In genomic region chr1:135820071-135820470, GRCm38 (mm10) we compare ENCODE assay signal across 17 mouse cellular contexts. TPM values are rescaled to one million over a fixed set of nuclear protein-coding genes. Genes with fewer than 3 reads are reported as not detected.
DNase-seq lines count a peak whose midpoint lies in the region; ATAC-seq and TF ChIP-seq lines count a peak whose summit lies in the region.
"Had no signal": no experiment of that assay in that cellular context is flagged by ENCODE, and none has a peak within 500 bp of the region (broad histone marks: within the 10 kb centered on the region; RNA-seq: fewer than 3 reads in every experiment).

No protein-coding gene starts in this region.

- TF ChIP-seq CTCF in kidney, adult 2 months (conservative IDR thresholded peaks at IDR 0.05; ENCODE audit: insufficient read depth, insufficient read length, low read depth, low read length), result no peak
- TF ChIP-seq CTCF in small intestine, adult 2 months (IDR thresholded peaks at IDR 0.05; ENCODE audit: extremely low read depth, insufficient read length, insufficient replicate concordance, low read depth, low read length), result no peak

- DNase-seq in hindbrain, embryonic 10.5 days (ENCODE audit: low spot score), result no peak
- peak; percentile 66 for DNase-seq in ZHBTc4 (ENCODE audit: low read depth, low spot score)
- DNase-seq in kidney, adult 2 months, result peak; percentile 52
- DNase-seq in frontal cortex, postnatal 25 days (ENCODE audit: low spot score in 2 of 2), result no peak
- no peak for DNase-seq in heart, postnatal 10 days
- DNase-seq: cerebellum, adult 8-10 months; embryo, embryonic 11 days had no signal

- TF ChIP-seq POLR2A in kidney, adult 2 months (IDR thresholded peaks at IDR 0.05; ENCODE audit: low read depth, low read length), result no peak
- TF ChIP-seq POLR2A in small intestine, adult 2 months (IDR thresholded peaks at IDR 0.05; ENCODE audit: low read depth, low read length), result peak; percentile 47; the same call in 1 of the 2 replicates

- 0 out of 2 replicates have a peak overlapping the region, but pooled peaks have one; percentile 74 for H3K4me3 ChIP-seq in hindbrain, embryonic 10.5 days
- H3K4me3 ChIP-seq in hindbrain, embryonic 13.5 days, result no peak overlapping the region
- H3K4me3 ChIP-seq in kidney, adult 2 months (ENCODE audit: insufficient read depth, low read depth, low read length), result peak overlapping the region; percentile 58
- peak overlapping the region; percentile 75 for H3K4me3 ChIP-seq in small intestine, adult 2 months (ENCODE audit: low read depth, low read length)
- H3K4me3 ChIP-seq in hindbrain, embryonic 12.5 days, result no peak overlapping the region
- H3K4me3 ChIP-seq: forebrain, embryonic 10.5 days; myocyte had no signal

- H3K9me3 ChIP-seq in hindbrain, embryonic 10.5 days, result no peaks in the 10 kb centered on the region
- no peaks in the 10 kb centered on the region for H3K9me3 ChIP-seq in hindbrain, embryonic 13.5 days
- no peaks in the 10 kb centered on the region for H3K9me3 ChIP-seq in hindbrain, embryonic 12.5 days (replicated peaks)
- H3K9me3 ChIP-seq: forebrain, embryonic 10.5 days; megakaryocyte, embryonic 14.5 days had no signal

- no peak overlapping the region for H3K27ac ChIP-seq in hindbrain, embryonic 10.5 days
- H3K27ac ChIP-seq in hindbrain, embryonic 13.5 days, result no peak overlapping the region
- H3K27ac ChIP-seq in kidney, adult 2 months (ENCODE audit: insufficient read depth, low read depth, low read length), result peak overlapping the region; percentile 61
- peak overlapping the region; percentile 97 for H3K27ac ChIP-seq in small intestine, adult 2 months (ENCODE audit: insufficient read depth, low read depth, low read length)
- no peak overlapping the region for H3K27ac ChIP-seq in hindbrain, embryonic 12.5 days
- H3K27ac ChIP-seq: forebrain, embryonic 10.5 days; liver, embryonic 14.5 days had no signal

- intact Hi-C loops in heart, postnatal 10 days (cut with DNase I), result no loop called here

- peaks cover 84% of the 10 kb centered on the region for H3K27me3 ChIP-seq in hindbrain, embryonic 10.5 days (ENCODE audit: insufficient read depth, poor library complexity, severe bottlenecking)
- H3K27me3 ChIP-seq in hindbrain, embryonic 13.5 days, result peaks cover 71% of the 10 kb centered on the region
- H3K27me3 ChIP-seq in kidney, adult 2 months (replicated peaks; ENCODE audit: control insufficient read depth, insufficient read depth, low read length), result no peaks in the 10 kb centered on the region
- H3K27me3 ChIP-seq in small intestine, adult 2 months (ENCODE audit: control insufficient read depth, insufficient read depth, low read length), result no peaks in the 10 kb centered on the region
- peaks cover 67% of the 10 kb centered on the region for H3K27me3 ChIP-seq in hindbrain, embryonic 12.5 days

- no peak for ATAC-seq in hindbrain, embryonic 13.5 days (ENCODE audit: low FRiP score)
- ATAC-seq in hindbrain, embryonic 12.5 days (ENCODE audit: low FRiP score), result no peak

- H3K4me2 ChIP-seq in hindbrain, embryonic 13.5 days, result no peak overlapping the region
- H3K4me2 ChIP-seq in hindbrain, embryonic 12.5 days (replicated peaks), result no peak overlapping the region
- H3K4me2 ChIP-seq: heart, embryonic 11.5 days had no signal

- WGBS in hindbrain, embryonic 10.5 days, result 78% methylated on average over 10 of the region's 10 CpGs
- 82% methylated on average over 10 of the region's 10 CpGs for WGBS in hindbrain, embryonic 13.5 days
- WGBS in kidney, adult 2 months, result 51% methylated on average over 10 of the region's 10 CpGs
- 31% methylated on average over 10 of the region's 10 CpGs for WGBS in small intestine, adult 2 months
- 80% methylated on average over 10 of the region's 10 CpGs for WGBS in hindbrain, embryonic 12.5 days

- no peak overlapping the region for H3K9ac ChIP-seq in hindbrain, embryonic 13.5 days
- no peak overlapping the region for H3K9ac ChIP-seq in hindbrain, embryonic 12.5 days
- H3K9ac ChIP-seq: liver, embryonic 14.5 days had no signal

- H3K36me3 ChIP-seq in hindbrain, embryonic 10.5 days, result no peaks in the 10 kb centered on the region
- H3K36me3 ChIP-seq in hindbrain, embryonic 13.5 days, result no peaks in the 10 kb centered on the region
- no peaks in the 10 kb centered on the region for H3K36me3 ChIP-seq in kidney, adult 2 months (ENCODE audit: control insufficient read depth, insufficient read depth, low read length)
- no peaks in the 10 kb centered on the region for H3K36me3 ChIP-seq in small intestine, adult 2 months (ENCODE audit: control insufficient read depth, insufficient read depth, low read length)
- no peaks in the 10 kb centered on the region for H3K36me3 ChIP-seq in hindbrain, embryonic 12.5 days
- H3K36me3 ChIP-seq: forebrain, embryonic 10.5 days had no signal

- H3K4me1 ChIP-seq in hindbrain, embryonic 10.5 days (replicated peaks), result peaks cover 34% of the 10 kb centered on the region
- peaks cover 13% of the 10 kb centered on the region for H3K4me1 ChIP-seq in hindbrain, embryonic 13.5 days (replicated peaks)
- H3K4me1 ChIP-seq in kidney, adult 2 months (ENCODE audit: control insufficient read depth, insufficient read depth, low read length), result peaks cover 20% of the 10 kb centered on the region; the same call in 1 of the 2 replicates
- H3K4me1 ChIP-seq in small intestine, adult 2 months (ENCODE audit: control insufficient read depth, insufficient read depth, insufficient read length, low read length), result peaks cover 16% of the 10 kb centered on the region
- H3K4me1 ChIP-seq in hindbrain, embryonic 12.5 days, result peaks cover 11% of the 10 kb centered on the region

RNA-seq across cellular contexts. Expression of gene Lad1, which starts 1.7 kb away (rescaled TPM):
- 1.0 and 3.9 TPM in 2 replicates for polyA plus RNA-seq in hindbrain, embryonic 10.5 days (2016; fragmentation: Nextera tagmentation; extraction: Ambion mirVana)
- polyA plus RNA-seq in hindbrain, embryonic 13.5 days (2015; fragmentation: Nextera tagmentation; extraction: Ambion mirVana), result 0.65 and 0.84 TPM in 2 replicates
- polyA plus RNA-seq in kidney, adult 2 months (2012; rRNA removed), result 114 and 145 TPM in 2 replicates
- 128 and 314 TPM in 2 replicates for polyA plus RNA-seq in small intestine, adult 2 months (2012; rRNA removed)
- 10 to 100 TPM in 1 of 2 experiments, 1 to 10 TPM in 1; 9.4 to 10.8 TPM for total RNA-seq in heart, postnatal 10 days (2021)
- 1.1 and 3.5 TPM in 2 replicates for polyA plus RNA-seq in hindbrain, embryonic 12.5 days (2016; fragmentation: Nextera tagmentation; extraction: Ambion mirVana)
- total RNA-seq: gastrocnemius, adult 8-10 months; hematopoietic stem cell, adult 5-6 weeks had no signal

RNA-seq across cellular contexts. Expression of gene Tnnt2, which starts 16.1 kb away (rescaled TPM):
- polyA plus RNA-seq in hindbrain, embryonic 10.5 days (2016; fragmentation: Nextera tagmentation; extraction: Ambion mirVana), result 0.35 and 2.9 TPM in 2 replicates
- polyA plus RNA-seq in hindbrain, embryonic 13.5 days (2015; fragmentation: Nextera tagmentation; extraction: Ambion mirVana), result 12.1 and 16.2 TPM in 2 replicates
- polyA plus RNA-seq in kidney, adult 2 months (2012; rRNA removed), result 0.44 and 1.0 TPM in 2 replicates
- polyA plus RNA-seq in small intestine, adult 2 months (2012; rRNA removed), result 0.56 TPM in 2 replicates
- total RNA-seq in heart, postnatal 10 days (2021), result 1,000 to 10,000 TPM; 7,447 to 7,490 TPM
- 5.1 and 18.5 TPM in 2 replicates for polyA plus RNA-seq in hindbrain, embryonic 12.5 days (2016; fragmentation: Nextera tagmentation; extraction: Ambion mirVana)
- total RNA-seq: hematopoietic stem cell, adult 5-6 weeks had no signal

RNA-seq across cellular contexts. Expression of gene Tnni1, which starts 40.8 kb away (rescaled TPM):
- 0.85 and 3.2 TPM in 2 replicates for polyA plus RNA-seq in hindbrain, embryonic 10.5 days (2016; fragmentation: Nextera tagmentation; extraction: Ambion mirVana)
- polyA plus RNA-seq in hindbrain, embryonic 13.5 days (2015; fragmentation: Nextera tagmentation; extraction: Ambion mirVana), result 5.6 and 6.0 TPM in 2 replicates
- 5.8 TPM in 1 of 2 replicates, not detected in the other for polyA plus RNA-seq in kidney, adult 2 months (2012; rRNA removed)
- polyA plus RNA-seq in small intestine, adult 2 months (2012; rRNA removed), result 0.42 and 5.0 TPM in 2 replicates
- 100 to 1,000 TPM; 610 to 792 TPM for total RNA-seq in heart, postnatal 10 days (2021)
- 9.5 and 28.5 TPM in 2 replicates for polyA plus RNA-seq in hindbrain, embryonic 12.5 days (2016; fragmentation: Nextera tagmentation; extraction: Ambion mirVana)
- total RNA-seq: hematopoietic stem cell, adult 5-6 weeks had no signal

RNA-seq across cellular contexts. Expression of gene Phlda3, which starts 54.2 kb away (rescaled TPM):
- polyA plus RNA-seq in hindbrain, embryonic 10.5 days (2016; fragmentation: Nextera tagmentation; extraction: Ambion mirVana), result 19.3 and 21.7 TPM in 2 replicates
- 19.6 and 20.6 TPM in 2 replicates for polyA plus RNA-seq in hindbrain, embryonic 13.5 days (2015; fragmentation: Nextera tagmentation; extraction: Ambion mirVana)
- 37.2 and 40.0 TPM in 2 replicates for polyA plus RNA-seq in kidney, adult 2 months (2012; rRNA removed)
- 8.7 and 10.5 TPM in 2 replicates for polyA plus RNA-seq in small intestine, adult 2 months (2012; rRNA removed)
- 10 to 100 TPM; 35.4 to 36.7 TPM for total RNA-seq in heart, postnatal 10 days (2021)
- polyA plus RNA-seq in hindbrain, embryonic 12.5 days (2016; fragmentation: Nextera tagmentation; extraction: Ambion mirVana), result 18.3 and 19.1 TPM in 2 replicates
- total RNA-seq: hematopoietic stem cell, adult 5-6 weeks had no signal

Comparison
In these comparisons a context has a peak if more than half of its experiments do, and no peak if none do; other contexts are left out.
1. H3K4me3 ChIP-seq: peak in hindbrain, embryonic 10.5 days (single experiment), kidney, adult 2 months (single experiment) and small intestine, adult 2 months (single experiment); none in hindbrain, embryonic 13.5 days (single experiment) and hindbrain, embryonic 12.5 days (single experiment).
2. DNase-seq: peak in ZHBTc4 (single experiment) and kidney, adult 2 months (single experiment); none in hindbrain, embryonic 10.5 days (single experiment), frontal cortex, postnatal 25 days (0 of 2) and heart, postnatal 10 days (0 of 2).
3. H3K27ac ChIP-seq: peak in kidney, adult 2 months (single experiment) and small intestine, adult 2 months (single experiment); none in hindbrain, embryonic 10.5 days (single experiment), hindbrain, embryonic 13.5 days (single experiment) and hindbrain, embryonic 12.5 days (single experiment).
4. RNA of gene Lad1, which starts 1.7 kb away (polyA plus RNA-seq): 128 to 314 TPM in small intestine, adult 2 months and 114 to 145 TPM in kidney, adult 2 months; 1.1 to 3.5 TPM in hindbrain, embryonic 12.5 days, 1.0 to 3.9 TPM in hindbrain, embryonic 10.5 days and 0.65 to 0.84 TPM in hindbrain, embryonic 13.5 days; every median in the first group is over 10 times any median in the second.